Mouse (Mus musculus) splenic B cell, adult 2 months (primary cell): Measurements from ENCODE around the gene Hnrnph3.

ENCODE experiments used
- DNase-seq: peaks from one replicate; pipeline ENCODE4 v3.0.0-alpha.2; 2011; ENCODE audit warnings: low read depth, low spot score
- H3K27me3 ChIP-seq: 2 replicates; pipeline ENCODE4 v1.6.1; 2012; ENCODE audit warnings: mild to moderate bottlenecking, low read length, moderate library complexity, mixed read lengths; ENCODE audit not compliant: control insufficient read depth, poor library complexity, insufficient read depth, severe bottlenecking
- H3K36me3 ChIP-seq: 2 replicates; pipeline ENCODE4 v1.6.1; 2012; ENCODE audit warnings: mild to moderate bottlenecking, low read length, moderate library complexity, mixed read lengths; ENCODE audit not compliant: control insufficient read depth, poor library complexity, insufficient read depth, severe bottlenecking

The Hnrnph3 gene

DNA sequence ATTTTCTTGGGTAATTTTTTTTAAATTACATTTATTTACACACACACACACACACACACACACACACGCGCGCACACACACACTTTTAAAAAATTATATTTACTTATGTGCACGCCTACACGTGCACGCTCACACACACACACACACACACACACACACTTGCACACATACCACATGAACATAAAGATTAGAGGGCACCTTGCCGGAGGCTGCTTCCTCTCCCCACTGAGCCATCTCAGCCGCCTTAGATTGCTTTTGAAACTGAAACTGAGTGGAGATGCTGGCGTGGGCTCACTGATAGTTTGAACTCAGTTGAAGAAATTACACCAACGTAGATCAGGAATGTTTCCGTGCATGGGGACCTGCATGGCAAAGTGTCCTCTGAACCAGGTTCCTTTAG lies 39.9 kb downstream of the Hnrnph3 start:
- Histone ChIP-seq H3K27me3 (no peaks in the 10 kb centered on the region), H3K36me3 (0 out of 2 replicates have a peak, but pooled peaks cover 2% of the 10 kb centered on the region)
- peak; percentile 61 for DNase-seq

DNA sequence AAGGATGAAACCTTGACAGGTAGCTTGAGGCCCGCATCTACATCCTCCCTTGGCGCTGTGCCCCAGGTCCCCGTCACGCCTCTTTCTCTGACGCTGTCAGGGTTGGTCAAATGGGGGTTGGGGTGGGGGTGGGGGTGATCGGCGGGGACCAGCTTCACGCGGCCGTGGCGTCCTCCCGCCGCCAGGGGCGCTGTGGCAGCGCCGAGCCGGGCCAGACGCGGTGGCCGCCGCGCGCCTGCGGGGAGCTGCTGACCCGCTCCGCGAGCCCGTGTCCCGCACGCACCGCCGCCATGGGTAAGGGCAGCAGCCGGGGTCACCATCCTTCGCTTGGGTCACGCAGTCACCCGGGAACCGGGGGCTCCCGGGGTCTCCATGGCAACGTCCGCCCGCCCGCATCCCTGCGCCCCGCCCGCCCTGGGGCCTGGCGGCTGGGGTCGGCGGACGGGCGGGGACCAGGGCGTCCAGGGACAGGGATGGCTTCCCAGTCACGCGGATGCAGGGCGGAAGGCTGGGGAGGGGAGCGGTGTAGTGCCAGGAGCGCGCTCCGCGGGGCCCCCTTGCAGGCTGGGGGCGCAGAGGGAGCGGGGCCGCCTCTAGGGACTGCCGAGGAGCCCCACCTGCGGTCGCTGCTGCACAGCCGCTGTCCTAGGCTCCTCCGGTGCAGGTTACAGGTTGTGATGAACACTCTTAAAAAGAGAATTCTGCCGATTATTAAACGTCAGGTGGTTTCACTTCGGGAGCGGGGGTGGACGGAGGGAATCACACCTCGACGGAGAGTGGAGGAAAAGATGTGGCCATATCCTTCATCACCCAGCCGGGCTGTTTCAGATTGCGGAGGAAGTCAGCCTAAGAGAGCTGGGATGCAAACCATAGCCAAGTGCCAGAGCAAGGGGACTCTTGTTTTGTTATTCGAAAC lies 43.7 kb downstream of the Hnrnph3 start, which contains the start of gene Rufy2:
Gene Rufy2, plus strand, starts transcription at position 185 of the 916 bp plus-strand sequence.
- Histone ChIP-seq H3K36me3 (0 out of 2 replicates have a peak, but pooled peaks cover 1% of the 10 kb centered on the region), H3K27me3 (no peaks in the 10 kb centered on the region)

DNA sequence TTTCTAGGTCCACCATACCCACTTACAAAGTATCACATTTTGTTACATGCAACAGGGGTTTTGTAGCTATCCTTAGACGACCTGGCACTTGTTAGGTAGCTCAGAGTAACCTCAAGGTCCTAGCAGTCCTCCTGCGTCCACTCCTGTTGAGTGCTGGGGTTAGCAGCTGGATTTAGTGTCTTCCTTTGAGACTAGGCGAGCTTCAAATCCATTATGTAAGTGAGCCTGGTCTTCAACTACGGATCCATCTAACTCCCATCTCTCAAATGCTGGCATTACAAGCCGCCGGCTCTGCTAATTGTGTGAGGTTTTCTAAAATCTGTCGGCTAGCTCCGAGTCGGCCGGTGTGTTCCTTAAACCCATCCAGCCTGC lies 44.4 kb downstream of the Hnrnph3 start:
- H3K36me3 ChIP-seq, result no peaks in the 10 kb centered on the region
- no peak for DNase-seq
- H3K27me3 ChIP-seq, result no peaks in the 10 kb centered on the region

More for the DNA sequence above, 43.7 kb downstream of the Hnrnph3 start, which contains the start of gene Rufy2:
- peak; percentile 92 for DNase-seq

DNA sequence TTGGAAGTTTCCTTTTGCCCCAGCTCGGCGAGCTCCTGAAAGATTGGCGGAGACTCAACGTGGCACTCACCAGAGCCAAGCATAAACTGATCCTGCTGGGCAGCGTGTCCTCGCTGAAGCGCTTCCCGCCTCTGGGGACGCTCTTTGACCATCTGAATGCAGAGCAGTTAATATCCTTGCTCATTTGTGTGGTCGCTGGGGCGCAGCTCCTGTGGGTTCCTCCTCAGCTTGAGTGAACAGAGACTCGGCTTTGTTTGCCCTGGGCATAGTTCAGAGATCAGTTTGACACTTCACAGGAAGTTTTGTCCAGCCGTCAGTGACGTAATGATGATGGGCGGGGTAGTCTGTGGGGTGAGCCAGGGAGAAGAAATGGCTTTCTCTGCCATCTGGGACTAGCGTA lies 52.2 kb downstream of the Hnrnph3 start:
- no peaks in the 10 kb centered on the region for H3K36me3 ChIP-seq
- peak; percentile 88 for DNase-seq

DNA sequence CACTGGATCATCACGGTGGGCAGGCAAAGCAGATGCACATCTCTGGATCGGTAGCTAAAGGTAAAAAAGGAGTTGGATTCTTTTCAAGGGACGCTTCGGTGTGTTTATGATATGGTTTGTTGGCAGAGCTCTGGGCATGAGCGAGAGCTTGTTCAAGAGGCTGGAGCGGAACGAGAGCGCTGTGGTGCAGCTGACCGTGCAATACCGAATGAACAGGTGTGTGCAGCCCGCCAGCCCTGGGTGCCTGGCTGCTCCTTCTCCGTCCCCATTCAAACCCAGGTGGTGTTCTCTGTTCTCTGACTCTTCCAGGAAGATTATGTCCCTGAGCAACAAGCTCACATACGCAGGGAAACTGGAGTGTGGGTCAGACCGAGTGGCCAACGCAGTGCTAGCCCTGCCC lies 57.7 kb downstream of the Hnrnph3 start:
- no peaks in the 10 kb centered on the region for H3K27me3 ChIP-seq
- no peaks in the 10 kb centered on the region for H3K36me3 ChIP-seq
- no peak for DNase-seq

More for the DNA sequence above, 52.2 kb downstream of the Hnrnph3 start:
- no peaks in the 10 kb centered on the region for H3K27me3 ChIP-seq

DNA sequence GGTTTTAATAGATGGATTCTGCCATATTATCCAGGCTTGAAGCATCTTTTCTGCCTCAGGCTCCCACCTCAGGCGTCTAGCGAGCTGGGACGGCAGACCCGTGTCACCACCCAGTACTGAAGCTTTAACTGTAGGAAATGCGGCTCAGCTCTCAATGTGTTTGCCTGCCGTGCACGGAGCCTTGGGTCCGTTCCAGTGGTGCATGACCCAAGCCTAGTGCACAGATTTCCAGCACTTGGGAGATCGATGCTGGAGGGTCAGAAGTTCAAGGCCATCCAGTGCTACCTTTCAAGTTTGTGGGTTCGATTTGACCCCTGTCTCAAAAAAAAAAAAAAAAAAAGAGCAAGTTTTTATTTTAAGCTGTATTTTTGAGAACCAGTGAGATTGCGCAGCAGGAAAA lies 58.2 kb downstream of the Hnrnph3 start:
- Histone ChIP-seq H3K36me3 (no peaks in the 10 kb centered on the region), H3K27me3 (no peaks in the 10 kb centered on the region)
- DNase-seq, result no peak
